Mouse (Mus musculus): ENCODE data around the gene Tbx3. TPM values are rescaled to one million over a fixed set of nuclear protein-coding genes. Genes with fewer than 3 reads are reported as not detected.

The Tbx3 gene
- polyA plus RNA-seq, 1 experiment: 1.6 TPM

DNA sequence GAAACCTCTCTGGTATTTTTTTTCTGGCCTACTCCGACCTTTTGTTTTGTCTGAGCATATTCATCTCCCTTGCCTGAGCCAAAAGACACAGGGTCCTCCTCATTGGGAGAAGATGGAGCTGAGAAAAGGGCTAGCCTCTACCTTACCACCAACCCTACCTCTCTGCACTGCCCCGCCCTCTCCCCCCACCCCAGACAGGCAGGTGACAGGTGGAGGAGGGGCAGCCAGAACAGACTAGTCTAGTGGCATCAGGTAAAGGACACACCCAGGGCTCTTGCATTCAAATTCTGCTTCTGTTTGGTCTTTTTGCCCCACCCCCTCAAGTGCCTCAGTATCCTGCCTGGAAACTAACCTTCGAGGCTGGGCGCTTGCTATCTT lies 11.4 kb downstream of the Tbx3 start:
- no peak for DNase-seq
- H3K4me1 ChIP-seq (ENCODE audit: control insufficient read depth, insufficient read depth, low read length): no peaks in the 10 kb centered on the region
- H3K4me3 ChIP-seq (replicated peaks; ENCODE audit: insufficient read depth, low read depth, low read length): no peak overlapping the region
- TF ChIP-seq CTCF (IDR thresholded peaks at IDR 0.05; ENCODE audit: borderline replicate concordance, insufficient read depth, low read depth, low read length): no peak
- TF ChIP-seq POLR2A (IDR thresholded peaks at IDR 0.05; ENCODE audit: borderline replicate concordance, insufficient read depth, low read length): no peak
- no peak overlapping the region for H3K27ac ChIP-seq (ENCODE audit: insufficient read depth, low read length)
- 4% methylated on average over 4 of the region's 4 CpGs for WGBS
- H3K27me3 ChIP-seq (ENCODE audit: control insufficient read depth, insufficient read depth, low read length): peaks cover 10% of the 10 kb centered on the region; the same call in 1 of the 2 replicates

DNA sequence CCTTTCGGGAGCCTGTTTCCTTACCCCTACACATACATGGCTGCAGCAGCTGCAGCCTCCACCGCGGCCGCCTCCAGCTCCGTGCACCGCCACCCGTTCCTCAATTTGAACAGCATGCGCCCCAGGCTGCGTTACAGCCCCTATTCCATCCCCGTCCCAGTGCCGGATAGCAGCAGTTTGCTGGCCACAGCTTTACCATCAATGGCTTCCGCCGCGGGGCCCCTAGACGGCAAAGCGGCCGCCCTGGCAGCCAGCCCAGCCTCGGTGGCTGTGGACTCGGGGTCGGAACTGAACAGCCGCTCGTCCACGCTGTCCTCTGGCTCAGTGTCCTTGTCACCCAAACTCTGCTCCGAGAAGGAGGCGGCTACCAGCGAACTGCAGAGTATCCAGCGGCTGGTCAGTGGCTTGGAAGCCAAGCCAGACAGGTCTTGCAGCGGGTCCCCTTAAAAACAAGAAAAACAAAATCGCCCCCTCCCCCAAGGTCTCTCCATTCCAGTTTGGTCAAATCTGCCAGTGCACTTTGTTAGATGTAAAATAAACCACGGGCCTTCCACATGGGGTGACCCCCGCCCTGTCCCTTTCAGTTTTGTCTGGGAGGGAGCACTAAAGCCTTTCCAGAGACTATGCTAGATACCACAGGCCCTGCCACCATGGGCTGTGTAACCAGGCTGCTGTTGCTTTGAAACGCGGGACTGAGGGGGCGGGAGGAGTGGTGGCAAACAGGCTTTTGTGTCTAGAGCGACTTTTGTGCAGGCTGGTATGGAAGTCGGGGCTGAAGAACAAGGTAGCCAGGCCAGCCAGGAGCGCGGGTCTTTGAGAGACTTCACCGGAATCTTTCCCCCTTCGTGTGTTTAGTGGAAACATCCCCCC lies 12.4 kb downstream of the Tbx3 start:
- H3K4me3 ChIP-seq (replicated peaks; ENCODE audit: insufficient read depth, low read depth, low read length): no peak overlapping the region
- H3K4me1 ChIP-seq (ENCODE audit: control insufficient read depth, insufficient read depth, low read length): no peaks in the 10 kb centered on the region
- DNase-seq: no peak
- H3K27ac ChIP-seq (ENCODE audit: insufficient read depth, low read length): no peak overlapping the region
- no peak for TF ChIP-seq POLR2A (IDR thresholded peaks at IDR 0.05; ENCODE audit: borderline replicate concordance, insufficient read depth, low read length)
- no peak for TF ChIP-seq CTCF (IDR thresholded peaks at IDR 0.05; ENCODE audit: borderline replicate concordance, insufficient read depth, low read depth, low read length)
- peaks cover 12% of the 10 kb centered on the region; the same call in 1 of the 2 replicates for H3K27me3 ChIP-seq (ENCODE audit: control insufficient read depth, insufficient read depth, low read length)
- WGBS: 5% methylated on average over 40 of the region's 40 CpGs

- H3K27ac ChIP-seq (ENCODE audit: insufficient read depth, low read length): no peak overlapping the region
- no peak for TF ChIP-seq CTCF (IDR thresholded peaks at IDR 0.05; ENCODE audit: borderline replicate concordance, insufficient read depth, low read depth, low read length)
- no peak for TF ChIP-seq POLR2A (IDR thresholded peaks at IDR 0.05; ENCODE audit: borderline replicate concordance, insufficient read depth, low read length)
- no peak overlapping the region for H3K4me3 ChIP-seq (replicated peaks; ENCODE audit: insufficient read depth, low read depth, low read length)
- 10% methylated on average over 5 of the region's 5 CpGs for WGBS
- no peaks in the 10 kb centered on the region for H3K4me1 ChIP-seq (ENCODE audit: control insufficient read depth, insufficient read depth, low read length)
- peaks cover 12% of the 10 kb centered on the region; the same call in 1 of the 2 replicates for H3K27me3 ChIP-seq (ENCODE audit: control insufficient read depth, insufficient read depth, low read length)
- DNase-seq: no peak
Measured at GRCm38 (mm10) chr5:119683861-119684260, 13.4 kb downstream of the Tbx3 start.

DNA sequence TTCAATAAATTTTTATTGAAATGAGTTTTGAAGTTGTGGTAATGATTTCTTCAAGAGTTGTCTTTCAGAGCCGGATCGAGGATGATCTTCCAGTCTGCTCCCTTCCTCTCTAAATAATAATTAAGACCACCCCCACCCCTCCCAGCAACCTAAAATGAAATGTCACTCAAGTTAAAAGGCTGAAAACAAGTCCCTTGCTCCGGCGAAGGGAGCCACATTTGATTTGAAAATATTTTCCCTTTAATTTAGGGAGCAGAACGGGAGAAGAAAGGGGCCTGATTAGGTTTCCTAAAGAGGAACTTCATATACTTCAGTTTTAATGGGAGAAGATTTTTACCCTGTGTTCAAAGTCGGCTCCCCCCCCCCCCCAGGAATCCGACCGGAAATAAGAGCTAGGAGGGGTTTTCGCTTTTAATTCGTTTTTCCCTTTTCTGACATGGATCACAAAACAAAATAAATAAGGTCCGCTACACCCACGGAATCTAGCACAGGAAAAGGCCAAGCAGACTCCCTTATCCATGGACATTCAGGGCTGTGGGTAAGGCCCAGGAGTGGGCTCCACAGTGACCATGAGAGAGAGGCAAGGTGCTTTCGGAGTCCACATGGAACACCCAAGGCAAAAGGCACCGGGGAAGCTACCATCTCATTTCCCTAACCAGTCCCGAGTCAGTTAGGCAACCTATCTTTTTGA lies 14.4 kb downstream of the Tbx3 start:
- no peak for TF ChIP-seq POLR2A (IDR thresholded peaks at IDR 0.05; ENCODE audit: borderline replicate concordance, insufficient read depth, low read length)
- TF ChIP-seq CTCF (IDR thresholded peaks at IDR 0.05; ENCODE audit: borderline replicate concordance, insufficient read depth, low read depth, low read length): no peak
- Histone ChIP-seq H3K27ac (ENCODE audit: insufficient read depth, low read length) (no peak overlapping the region), H3K4me3 (replicated peaks; ENCODE audit: insufficient read depth, low read depth, low read length) (no peak overlapping the region), H3K4me1 (ENCODE audit: control insufficient read depth, insufficient read depth, low read length) (no peaks in the 10 kb centered on the region), H3K27me3 (ENCODE audit: control insufficient read depth, insufficient read depth, low read length) (peaks cover 12% of the 10 kb centered on the region; the same call in 1 of the 2 replicates)
- peak in 1 of 2 experiments; percentile 35 for DNase-seq
- 7% methylated on average over 15 of the region's 15 CpGs for WGBS

GRCm38 (mm10) chr5:119685446-119686198 lies 15.2 kb downstream of the Tbx3 start:
- Histone ChIP-seq H3K27ac (ENCODE audit: insufficient read depth, low read length) (no peak overlapping the region), H3K27me3 (ENCODE audit: control insufficient read depth, insufficient read depth, low read length) (peaks cover 12% of the 10 kb centered on the region; the same call in 1 of the 2 replicates), H3K4me3 (replicated peaks; ENCODE audit: insufficient read depth, low read depth, low read length) (no peak overlapping the region), H3K4me1 (ENCODE audit: control insufficient read depth, insufficient read depth, low read length) (no peaks in the 10 kb centered on the region)
- TF ChIP-seq CTCF (IDR thresholded peaks at IDR 0.05; ENCODE audit: borderline replicate concordance, insufficient read depth, low read depth, low read length): no peak
- TF ChIP-seq POLR2A (IDR thresholded peaks at IDR 0.05; ENCODE audit: borderline replicate concordance, insufficient read depth, low read length): no peak
- 2% methylated on average over 22 of the region's 22 CpGs for WGBS
- DNase-seq: no peak

- Histone ChIP-seq H3K4me1 (ENCODE audit: control insufficient read depth, insufficient read depth, low read length) (no peaks in the 10 kb centered on the region), H3K27me3 (ENCODE audit: control insufficient read depth, insufficient read depth, low read length) (peaks cover 12% of the 10 kb centered on the region; the same call in 1 of the 2 replicates), H3K27ac (ENCODE audit: insufficient read depth, low read length) (no peak overlapping the region), H3K4me3 (replicated peaks; ENCODE audit: insufficient read depth, low read depth, low read length) (no peak overlapping the region)
- no peak for TF ChIP-seq CTCF (IDR thresholded peaks at IDR 0.05; ENCODE audit: borderline replicate concordance, insufficient read depth, low read depth, low read length)
- DNase-seq: no peak
- WGBS: 3% methylated on average over 30 of the region's 30 CpGs
Measured at GRCm38 (mm10) chr5:119686199-119686964, 15.9 kb downstream of the Tbx3 start.
